Mouse (Mus musculus) ovary, postnatal 36 days (tissue): ENCODE measurements at regions not wholly inside any gene's neighbourhood (a gene's known extent, or its start where the extent isn't known, plus 50 kb on each side); places are given as distances from the start of the nearest gene placed in this dataset.

Source experiments
- DNase-seq: peaks from one replicate; pipeline ENCODE4 v3.0.0; 2022; ENCODE audit warnings: low spot score, mixed read lengths

DNA sequence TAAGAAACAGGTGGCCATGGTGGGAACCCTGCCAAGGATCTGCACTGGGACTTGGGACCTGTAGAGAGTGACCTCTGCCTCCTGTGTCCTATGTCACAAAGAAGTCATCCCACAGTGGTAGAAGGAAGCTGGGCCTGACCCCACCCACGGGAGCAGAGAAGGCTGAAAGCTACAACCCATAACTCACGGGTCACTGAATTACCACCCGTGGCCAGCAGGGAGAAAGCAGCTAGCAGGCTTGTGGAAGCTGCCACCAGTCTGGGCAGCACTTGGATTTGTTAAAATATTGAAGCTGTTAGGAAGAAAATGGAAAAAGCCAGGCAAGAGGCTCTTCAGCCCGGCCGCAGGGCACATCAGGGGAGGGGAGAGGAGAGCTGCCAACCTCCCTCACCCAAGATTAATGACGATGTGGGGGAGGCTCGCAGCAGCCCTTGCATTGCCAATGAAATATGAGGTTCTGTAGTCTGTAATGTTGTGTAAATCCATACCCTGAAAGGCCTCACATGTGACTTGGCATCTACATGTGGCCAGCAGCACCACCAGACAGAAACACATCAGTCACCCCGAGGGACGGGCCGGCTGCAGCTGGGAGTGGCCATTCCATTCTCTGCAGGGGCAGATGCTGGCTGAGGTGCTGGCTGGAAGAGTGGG, 94.5 kb downstream of the Olfm1 start:
- DNase-seq: no peak

GRCm38 (mm10) chr2:28289339-28289738, 96.5 kb downstream of the Olfm1 start:
- no peak for DNase-seq

- no peak for DNase-seq
Observed at GRCm38 (mm10) chr2:28289860-28290471, 97.2 kb downstream of the Olfm1 start.

- DNase-seq: no peak
Observed at GRCm38 (mm10) chr2:28294509-28294908, 101.7 kb downstream of the Olfm1 start.

- DNase-seq: no peak
Observed at GRCm38 (mm10) chr2:28296183-28296582, 103.4 kb downstream of the Olfm1 start.

- no peak for DNase-seq
Observed at GRCm38 (mm10) chr2:28298738-28299137, 105.9 kb downstream of the Olfm1 start.

DNA sequence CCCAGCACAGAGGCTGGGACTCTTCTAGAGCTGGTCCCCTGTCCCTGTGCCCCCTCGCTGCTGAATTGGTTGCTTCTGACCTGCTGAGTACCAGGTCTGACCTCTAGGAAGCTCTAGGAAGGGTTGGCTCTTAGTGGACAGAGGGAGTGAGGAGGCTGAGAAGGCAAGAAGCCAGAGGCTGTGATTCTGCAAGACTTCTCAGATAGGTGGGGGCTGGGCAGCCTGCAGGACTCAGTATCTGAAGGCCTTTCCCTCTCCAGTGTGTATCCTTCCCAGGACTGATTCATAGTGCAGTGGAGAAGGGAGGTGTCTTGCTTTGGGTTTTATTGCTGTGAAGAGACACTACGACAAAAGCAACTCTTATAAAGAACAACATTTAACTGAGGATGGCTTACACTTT, 106.6 kb downstream of the Olfm1 start:
- DNase-seq: no peak

- no peak for DNase-seq
Observed at GRCm38 (mm10) chr2:28301313-28301712, 108.5 kb downstream of the Olfm1 start.

GRCm38 (mm10) chr2:28303936-28304335, 111.1 kb downstream of the Olfm1 start:
- DNase-seq: no peak

DNA sequence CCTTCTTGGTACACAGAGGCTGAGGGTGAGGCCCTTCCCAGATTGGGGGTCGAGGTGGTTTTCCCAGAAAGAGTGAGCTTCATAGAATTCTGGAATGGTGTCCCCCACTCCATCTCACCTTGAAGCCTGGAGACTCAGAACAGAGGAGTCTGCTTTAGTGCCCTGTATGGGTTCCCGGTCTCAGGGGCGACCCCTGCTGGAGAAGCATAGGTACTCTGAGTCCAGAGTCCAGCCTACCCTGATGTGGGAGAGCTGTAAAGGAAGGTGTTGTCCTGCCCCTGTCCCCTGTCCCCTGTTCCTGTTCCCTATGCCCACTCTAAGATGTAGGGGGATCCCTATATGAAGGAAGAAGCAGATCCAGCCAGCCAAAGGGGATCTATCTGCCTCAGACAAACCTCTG, 111.9 kb downstream of the Olfm1 start:
- DNase-seq: peak; percentile 51

DNA sequence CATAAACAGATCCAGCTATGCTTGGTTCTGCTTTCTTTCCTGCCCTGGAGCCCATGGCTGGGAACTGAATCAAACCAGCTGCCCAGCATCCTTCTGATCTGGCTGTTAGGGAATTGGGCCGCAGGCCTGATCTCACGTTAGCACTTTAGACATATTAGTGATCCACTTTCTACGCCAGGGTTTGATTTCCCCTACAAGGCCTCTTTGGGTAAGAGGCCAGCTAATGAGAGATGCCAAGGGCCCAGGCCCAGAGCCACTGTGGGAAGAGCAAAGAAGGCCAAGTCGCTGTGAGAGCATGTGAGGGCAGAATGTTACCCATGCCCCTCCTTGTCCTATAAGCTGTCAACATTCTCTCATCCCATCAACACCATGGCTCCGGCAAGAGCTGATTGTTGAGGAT, 116.3 kb downstream of the Olfm1 start:
- DNase-seq: no peak

DNA sequence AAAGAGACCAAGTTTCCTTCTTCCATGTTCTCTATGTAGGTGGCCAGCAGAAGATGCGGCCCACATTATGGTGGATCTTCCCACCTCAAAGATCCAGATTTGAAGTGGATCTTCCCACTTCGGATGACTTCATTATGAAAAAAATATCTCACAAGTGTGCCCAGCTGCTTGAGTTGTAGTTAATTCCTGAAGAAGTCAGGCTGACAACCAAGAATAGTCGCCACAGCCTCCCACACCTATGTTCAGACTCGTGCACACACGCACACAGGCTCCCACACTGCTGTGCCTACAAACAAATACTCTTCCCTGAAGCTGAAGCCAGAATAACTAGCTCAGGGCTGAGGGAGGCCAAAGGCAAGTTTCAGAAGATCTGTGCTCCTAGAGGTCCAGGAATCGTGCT, 119.4 kb downstream of the Olfm1 start:
- DNase-seq: no peak

DNA sequence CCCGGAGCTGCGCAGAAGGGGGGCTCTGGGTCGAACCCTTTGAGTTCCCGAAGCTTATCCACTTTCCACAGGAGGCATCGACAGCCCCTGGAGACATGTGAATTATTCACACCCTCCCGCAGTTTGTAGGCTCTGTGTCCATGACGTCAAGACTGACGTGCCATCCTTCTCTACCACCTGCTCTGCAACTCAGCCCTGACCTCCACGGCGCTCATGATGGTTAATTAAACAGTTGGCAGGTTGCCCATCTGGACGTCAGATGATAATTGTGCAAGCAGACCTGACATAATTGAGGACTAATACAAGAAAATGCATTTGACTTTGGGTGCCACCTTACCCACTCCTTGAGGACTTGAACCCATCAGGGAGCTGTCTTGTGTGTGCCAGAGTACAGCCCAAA, 121.1 kb upstream of the Ppp1r26 start:
- no peak for DNase-seq

- no peak for DNase-seq
Observed at GRCm38 (mm10) chr2:28326056-28326455, 120.5 kb upstream of the Ppp1r26 start.

- DNase-seq: no peak
Observed at GRCm38 (mm10) chr2:28326682-28327081, 119.9 kb upstream of the Ppp1r26 start.

DNA sequence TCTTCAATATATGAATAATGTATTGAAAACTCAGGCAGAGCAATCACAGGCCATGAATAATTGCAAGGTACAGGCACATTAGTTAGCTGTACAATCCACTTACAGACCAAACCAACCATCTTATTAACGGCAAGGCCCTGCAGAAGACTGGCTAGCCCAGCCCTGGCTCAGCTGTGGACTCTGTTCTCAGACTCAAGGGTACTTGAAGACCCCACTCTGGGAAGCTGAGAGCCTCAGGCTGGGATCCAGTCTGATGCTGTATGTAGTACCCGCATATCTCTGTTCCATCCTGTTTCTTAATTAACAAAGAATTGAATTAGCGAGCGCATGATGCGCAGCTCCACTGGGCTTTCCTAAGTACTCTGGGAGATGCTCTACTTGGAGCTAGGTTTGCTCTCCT, 117.5 kb upstream of the Ppp1r26 start:
- DNase-seq: no peak

DNA sequence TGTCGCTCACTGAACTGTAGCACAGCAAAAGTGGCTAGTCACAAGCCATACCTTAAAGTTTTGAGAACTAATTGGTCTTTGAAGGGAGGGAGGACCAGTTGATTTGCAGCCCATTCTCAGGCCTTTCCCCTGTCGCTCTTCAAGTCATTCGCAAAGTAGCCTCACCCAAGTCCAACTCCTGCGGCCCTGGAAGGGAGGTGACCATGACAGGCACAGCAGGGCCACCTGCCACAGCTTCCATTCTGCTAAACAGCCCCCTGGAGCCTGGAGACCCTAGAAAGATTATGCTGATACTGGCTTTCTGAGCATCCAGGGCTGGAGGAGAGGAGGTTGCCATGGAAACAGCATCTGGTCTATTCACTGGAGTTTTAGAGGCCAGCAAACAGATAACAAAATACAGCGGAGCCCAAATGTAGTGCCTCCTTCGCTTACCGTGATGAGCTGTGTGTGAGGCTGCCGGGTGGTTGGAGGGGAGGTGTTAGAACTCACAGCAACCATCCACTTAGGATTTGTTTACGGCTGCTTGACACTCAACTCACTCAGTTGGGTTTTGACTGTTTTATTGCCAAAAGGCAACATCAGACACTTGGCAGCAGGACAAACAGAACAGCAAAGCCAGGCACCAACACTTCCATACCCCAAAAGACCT, 111.3 kb upstream of the Ppp1r26 start:
- no peak for DNase-seq

- no peak for DNase-seq
Observed at GRCm38 (mm10) chr2:28335810-28336209, 110.8 kb upstream of the Ppp1r26 start.

- DNase-seq: no peak
Observed at GRCm38 (mm10) chr2:28336349-28337309, 110.0 kb upstream of the Ppp1r26 start.

DNA sequence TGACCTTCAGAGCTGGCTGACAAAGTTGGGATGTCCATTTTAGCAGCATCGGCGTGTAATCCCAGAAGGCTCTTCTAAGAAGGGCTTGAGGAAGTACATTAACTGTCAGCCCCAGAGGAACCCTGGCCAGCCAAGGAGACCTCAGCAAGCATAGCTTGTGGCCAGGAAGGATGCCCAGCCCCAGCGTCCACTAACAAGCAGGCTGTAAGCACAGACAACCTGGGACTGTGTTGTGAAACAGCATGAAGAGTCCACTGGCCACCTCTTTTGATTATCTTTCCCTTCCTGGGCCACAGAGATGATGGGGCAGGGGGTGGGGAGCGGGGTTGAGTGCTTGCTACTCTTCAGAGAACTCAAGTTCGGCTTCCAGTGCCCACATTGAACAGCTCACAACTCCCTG, 109.0 kb upstream of the Ppp1r26 start:
- no peak for DNase-seq

GRCm38 (mm10) chr2:28341304-28341703, 105.3 kb upstream of the Ppp1r26 start:
- no peak for DNase-seq

- no peak for DNase-seq
Observed at GRCm38 (mm10) chr2:28348453-28348852, 98.1 kb upstream of the Ppp1r26 start.
